Mouse (Mus musculus): ENCODE measurements around the gene Apol7b. TPM values are rescaled to one million over a fixed set of nuclear protein-coding genes. Genes with fewer than 3 reads are reported as not detected.

Gene Apol7b
- polyA plus RNA-seq, 1 experiment from 2014 or later = not detected

GRCm38 (mm10) chr15:77381481-77381880 is 65.8 kb downstream of the Apol7b start:
- no peak overlapping the region for H3K4me3 ChIP-seq (ENCODE audit: low read depth, low read length)
- no peak overlapping the region for H3K4me2 ChIP-seq (ENCODE audit: low read depth, low read length)
- no peak overlapping the region for H3K9ac ChIP-seq (replicated peaks; ENCODE audit: low read length)
- ATAC-seq (replicated peaks; ENCODE audit: insufficient number of reproducible peaks, low FRiP score, low TSS enrichment, low read depth) (no peak), DNase-seq (ENCODE audit: low spot score) (no peak)
- no peaks in the 10 kb centered on the region for H3K36me3 ChIP-seq (replicated peaks; ENCODE audit: control insufficient read depth, insufficient read depth, low read depth, low read length)
- no peaks in the 10 kb centered on the region for H3K27me3 ChIP-seq (ENCODE audit: control insufficient read depth, insufficient read depth, low read length)
- no peaks in the 10 kb centered on the region for H3K9me3 ChIP-seq (replicated peaks; ENCODE audit: control insufficient read depth, low read length)
- 86% methylated on average over 6 of the region's 6 CpGs for WGBS
- no peaks in the 10 kb centered on the region for H3K4me1 ChIP-seq (ENCODE audit: control insufficient read depth, insufficient read depth, low read length)
- no peak overlapping the region for H3K27ac ChIP-seq (replicated peaks; ENCODE audit: low read depth, low read length)

GRCm38 (mm10) chr15:77379921-77380320 is 67.4 kb downstream of the Apol7b start:
- no peaks in the 10 kb centered on the region for H3K36me3 ChIP-seq (replicated peaks; ENCODE audit: control insufficient read depth, insufficient read depth, low read depth, low read length)
- DNase-seq (ENCODE audit: low spot score) = no peak
- ATAC-seq (replicated peaks; ENCODE audit: insufficient number of reproducible peaks, low FRiP score, low TSS enrichment, low read depth) = no peak
- 39% methylated on average over 4 of the region's 4 CpGs for WGBS
- H3K4me3 ChIP-seq (ENCODE audit: low read depth, low read length) = no peak overlapping the region
- no peak overlapping the region for H3K27ac ChIP-seq (replicated peaks; ENCODE audit: low read depth, low read length)
- H3K4me2 ChIP-seq (ENCODE audit: low read depth, low read length) = no peak overlapping the region
- H3K9me3 ChIP-seq (replicated peaks; ENCODE audit: control insufficient read depth, low read length) = no peaks in the 10 kb centered on the region
- no peak overlapping the region for H3K9ac ChIP-seq (replicated peaks; ENCODE audit: low read length)
- no peaks in the 10 kb centered on the region for H3K27me3 ChIP-seq (ENCODE audit: control insufficient read depth, insufficient read depth, low read length)
- no peaks in the 10 kb centered on the region for H3K4me1 ChIP-seq (ENCODE audit: control insufficient read depth, insufficient read depth, low read length)

GRCm38 (mm10) chr15:77377419-77377818 is 69.9 kb downstream of the Apol7b start:
- Histone ChIP-seq H3K4me2 (ENCODE audit: low read depth, low read length) (no peak overlapping the region), H3K9ac (replicated peaks; ENCODE audit: low read length) (no peak overlapping the region), H3K9me3 (replicated peaks; ENCODE audit: control insufficient read depth, low read length) (no peaks in the 10 kb centered on the region), H3K36me3 (replicated peaks; ENCODE audit: control insufficient read depth, insufficient read depth, low read depth, low read length) (no peaks in the 10 kb centered on the region), H3K27ac (replicated peaks; ENCODE audit: low read depth, low read length) (no peak overlapping the region), H3K27me3 (ENCODE audit: control insufficient read depth, insufficient read depth, low read length) (no peaks in the 10 kb centered on the region), H3K4me1 (ENCODE audit: control insufficient read depth, insufficient read depth, low read length) (no peaks in the 10 kb centered on the region), H3K4me3 (ENCODE audit: low read depth, low read length) (no peak overlapping the region)
- WGBS = 88% methylated on average over 4 of the region's 4 CpGs
- DNase-seq (ENCODE audit: low spot score) (no peak), ATAC-seq (replicated peaks; ENCODE audit: insufficient number of reproducible peaks, low FRiP score, low TSS enrichment, low read depth) (no peak)

GRCm38 (mm10) chr15:77376920-77377319 is 70.4 kb downstream of the Apol7b start:
- Histone ChIP-seq H3K4me1 (ENCODE audit: control insufficient read depth, insufficient read depth, low read length) (no peaks in the 10 kb centered on the region), H3K4me2 (ENCODE audit: low read depth, low read length) (no peak overlapping the region), H3K4me3 (ENCODE audit: low read depth, low read length) (no peak overlapping the region), H3K9ac (replicated peaks; ENCODE audit: low read length) (no peak overlapping the region), H3K36me3 (replicated peaks; ENCODE audit: control insufficient read depth, insufficient read depth, low read depth, low read length) (no peaks in the 10 kb centered on the region), H3K27ac (replicated peaks; ENCODE audit: low read depth, low read length) (no peak overlapping the region), H3K9me3 (replicated peaks; ENCODE audit: control insufficient read depth, low read length) (no peaks in the 10 kb centered on the region), H3K27me3 (ENCODE audit: control insufficient read depth, insufficient read depth, low read length) (no peaks in the 10 kb centered on the region)
- no peak for ATAC-seq (replicated peaks; ENCODE audit: insufficient number of reproducible peaks, low FRiP score, low TSS enrichment, low read depth)
- WGBS = 89% methylated on average over 7 of the region's 7 CpGs
- DNase-seq (ENCODE audit: low spot score) = no peak

Other genes starting within 250 kb of the Apol7b start
- 81.9 and 85.1 TPM in 2 replicates for gene Rbfox2, start 140.5 kb downstream of the Apol7b start, polyA plus RNA-seq (2014; fragmentation: Nextera tagmentation; extraction: Ambion mirVana)
- not detected in 2 replicates for gene Apol7a, start 48.4 kb downstream of the Apol7b start, polyA plus RNA-seq (2014; fragmentation: Nextera tagmentation; extraction: Ambion mirVana)
- gene Apol9a, start 36.4 kb downstream of the Apol7b start, polyA plus RNA-seq (2014; fragmentation: Nextera tagmentation; extraction: Ambion mirVana) = not detected in 2 replicates
- not detected in 2 replicates for gene Apol10a, start 29.6 kb upstream of the Apol7b start, polyA plus RNA-seq (2014; fragmentation: Nextera tagmentation; extraction: Ambion mirVana)
- not detected in 2 replicates for gene Apol11a, start 60.8 kb upstream of the Apol7b start, polyA plus RNA-seq (2014; fragmentation: Nextera tagmentation; extraction: Ambion mirVana)
- gene Apol7c, start 85.8 kb upstream of the Apol7b start, polyA plus RNA-seq (2014; fragmentation: Nextera tagmentation; extraction: Ambion mirVana) = not detected in 2 replicates
- gene 1700025B11Rik, start 114.4 kb upstream of the Apol7b start, polyA plus RNA-seq (2014; fragmentation: Nextera tagmentation; extraction: Ambion mirVana) = not detected in 2 replicates
- not detected in 2 replicates for gene Apol10b, start 148.6 kb upstream of the Apol7b start, polyA plus RNA-seq (2014; fragmentation: Nextera tagmentation; extraction: Ambion mirVana)
- not detected in 2 replicates for gene Gm36245, start 151.8 kb upstream of the Apol7b start, polyA plus RNA-seq (2014; fragmentation: Nextera tagmentation; extraction: Ambion mirVana)
- gene Apol11b, start 195.8 kb upstream of the Apol7b start, polyA plus RNA-seq (2014; fragmentation: Nextera tagmentation; extraction: Ambion mirVana) = not detected in 2 replicates

All from embryonic facial prominence, embryonic 11.5 days (tissue).